Comparison of ENCODE assay signal across 14 mouse cellular contexts in the genomic region with DNA sequence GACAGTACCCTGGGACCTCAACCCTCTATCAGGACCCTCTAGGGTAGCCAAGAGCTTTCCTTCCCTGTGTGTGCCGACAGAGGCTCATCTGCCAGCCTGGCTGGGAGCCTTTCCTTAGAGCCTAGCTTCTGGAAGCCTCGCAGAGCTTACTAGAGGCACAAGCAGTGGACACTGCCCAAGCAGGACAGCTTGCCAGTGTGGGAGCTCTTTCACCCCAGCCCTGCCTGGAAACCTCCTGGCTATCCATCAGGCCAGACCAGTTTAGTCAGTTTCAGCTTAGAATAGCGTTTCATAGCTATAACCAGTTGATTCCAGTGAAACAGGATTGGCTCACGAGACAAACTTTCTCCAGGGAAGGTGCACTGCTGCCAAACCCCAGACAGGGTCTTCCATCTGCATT.
DNase-seq lines count a peak whose midpoint lies in the region; ATAC-seq lines count a peak whose summit lies in the region.
"Had no signal": no experiment of that assay in that cellular context is flagged by ENCODE, and none has a peak within 500 bp of the region (broad histone marks: within the 10 kb centered on the region; RNA-seq: fewer than 3 reads in every experiment).

No protein-coding gene starts in this region.

- WGBS in forebrain, embryonic 12.5 days: 86% methylated on average over 4 of the region's 4 CpGs

- intact Hi-C loops in heart, postnatal 25 days (cut with DNase I): no loop called here

- DNase-seq in heart, adult 11 months: peak; percentile 90
- no peak for DNase-seq in heart, postnatal 25 days (ENCODE audit: low spot score)
- DNase-seq in cerebellum, adult 11-12 months: peak; percentile 61
- DNase-seq in gonadal fat pad, adult 2 months (ENCODE audit: low read depth): peak; percentile 28
- DNase-seq in kidney, postnatal 25 days: peak; percentile 45 to 76
- DNase-seq in testis, postnatal 14 days (ENCODE audit: low spot score): no peak
- no peak for DNase-seq in frontal cortex, postnatal 36 days (ENCODE audit: low spot score in 2 of 2)
- DNase-seq: right cerebral cortex, postnatal 25 days; thymus, postnatal 14 days had no signal

- H3K27me3 ChIP-seq in forebrain, embryonic 12.5 days: no peaks in the 10 kb centered on the region
- H3K27me3 ChIP-seq: hindbrain, embryonic 12.5 days; limb, embryonic 15.5 days; neural tube, embryonic 12.5 days had no signal

- no peak for ATAC-seq in forebrain, embryonic 12.5 days (ENCODE audit: low FRiP score)

- H3K9ac ChIP-seq in forebrain, embryonic 12.5 days: no peak overlapping the region
- H3K9ac ChIP-seq: hindbrain, embryonic 12.5 days; limb, embryonic 15.5 days; neural tube, embryonic 12.5 days had no signal

- no peak overlapping the region for H3K4me3 ChIP-seq in forebrain, embryonic 12.5 days (replicated peaks)
- H3K4me3 ChIP-seq: hindbrain, embryonic 12.5 days; limb, embryonic 15.5 days; megakaryocyte, embryonic 14.5 days; neural tube, embryonic 12.5 days had no signal

- H3K4me1 ChIP-seq in forebrain, embryonic 12.5 days: peaks cover 15% of the 10 kb centered on the region; the same call in 1 of the 2 replicates
- H3K4me1 ChIP-seq: megakaryocyte, embryonic 14.5 days had no signal

- no peak overlapping the region for H3K4me2 ChIP-seq in forebrain, embryonic 12.5 days
- H3K4me2 ChIP-seq: hindbrain, embryonic 12.5 days; limb, embryonic 15.5 days; neural tube, embryonic 12.5 days had no signal

- H3K9me3 ChIP-seq in forebrain, embryonic 12.5 days: 0 out of 2 replicates have a peak, but pooled peaks cover 2% of the 10 kb centered on the region
- H3K9me3 ChIP-seq: hindbrain, embryonic 12.5 days; limb, embryonic 15.5 days; megakaryocyte, embryonic 14.5 days; neural tube, embryonic 12.5 days had no signal

- no peaks in the 10 kb centered on the region for H3K36me3 ChIP-seq in forebrain, embryonic 12.5 days (replicated peaks)
- H3K36me3 ChIP-seq: hindbrain, embryonic 12.5 days; limb, embryonic 15.5 days; neural tube, embryonic 12.5 days had no signal

- no peak overlapping the region for H3K27ac ChIP-seq in forebrain, embryonic 12.5 days
- H3K27ac ChIP-seq: hindbrain, embryonic 12.5 days; limb, embryonic 15.5 days; neural tube, embryonic 12.5 days had no signal

Comparison
In these comparisons a context has a peak if more than half of its experiments do, and no peak if none do; other contexts are left out.
1. DNase-seq: peak in heart, adult 11 months (single experiment), cerebellum, adult 11-12 months (single experiment), gonadal fat pad, adult 2 months (single experiment) and kidney, postnatal 25 days (2 of 2); none in heart, postnatal 25 days (single experiment), testis, postnatal 14 days (single experiment) and frontal cortex, postnatal 36 days (0 of 2).